Mouse (Mus musculus) c-Kit-negative CD71-positive TER-119-positive erythroid progenitor cells, embryonic 14.5 days (primary cell): ENCODE data around the gene Rnase2b.
A peak's percentile ranks its signal among the peaks of the same experiment; 100 is the strongest.
"Not testable (repeated sequence)": the region's sequence is repeated elsewhere in the genome, so short reads cannot be mapped to it uniquely, and the experiment has no call there.

ENCODE experiments used
- DNase-seq: peaks from one replicate; pipeline ENCODE4 v3.0.0-alpha.2; 2013; ENCODE audit warnings: low read depth, low spot score

The Rnase2b gene

DNA sequence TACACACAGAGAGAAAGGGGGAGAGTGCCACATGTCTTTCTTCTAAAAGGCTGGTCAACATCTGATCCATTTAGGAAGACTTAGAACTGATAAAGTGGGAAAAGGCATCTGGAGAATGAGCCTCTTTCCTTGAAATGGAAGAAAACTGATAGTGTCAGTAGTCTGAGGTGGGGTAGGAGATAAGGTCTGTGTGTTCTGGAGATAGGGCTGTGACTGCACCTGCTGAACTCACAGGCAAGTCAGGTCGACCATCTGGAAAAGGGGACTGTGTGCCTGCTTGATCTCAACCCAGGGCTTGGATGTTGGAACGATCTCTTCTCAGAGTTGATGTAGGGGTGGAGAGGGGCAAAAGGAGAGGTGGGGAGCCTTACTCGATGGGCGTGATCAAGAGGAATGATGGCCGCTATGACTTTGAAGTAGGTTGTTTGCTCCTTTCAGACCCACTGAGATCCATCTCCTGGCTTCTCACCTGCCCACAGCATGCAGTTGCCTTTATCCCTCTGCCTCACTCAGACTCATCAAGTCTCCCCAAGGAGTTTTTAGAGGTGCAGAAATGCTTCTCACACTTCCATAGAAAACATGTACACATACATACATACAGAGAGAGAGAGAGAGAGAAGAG, 9.7 kb upstream of the Rnase2b start:
- DNase-seq, result peak; percentile 33

DNA sequence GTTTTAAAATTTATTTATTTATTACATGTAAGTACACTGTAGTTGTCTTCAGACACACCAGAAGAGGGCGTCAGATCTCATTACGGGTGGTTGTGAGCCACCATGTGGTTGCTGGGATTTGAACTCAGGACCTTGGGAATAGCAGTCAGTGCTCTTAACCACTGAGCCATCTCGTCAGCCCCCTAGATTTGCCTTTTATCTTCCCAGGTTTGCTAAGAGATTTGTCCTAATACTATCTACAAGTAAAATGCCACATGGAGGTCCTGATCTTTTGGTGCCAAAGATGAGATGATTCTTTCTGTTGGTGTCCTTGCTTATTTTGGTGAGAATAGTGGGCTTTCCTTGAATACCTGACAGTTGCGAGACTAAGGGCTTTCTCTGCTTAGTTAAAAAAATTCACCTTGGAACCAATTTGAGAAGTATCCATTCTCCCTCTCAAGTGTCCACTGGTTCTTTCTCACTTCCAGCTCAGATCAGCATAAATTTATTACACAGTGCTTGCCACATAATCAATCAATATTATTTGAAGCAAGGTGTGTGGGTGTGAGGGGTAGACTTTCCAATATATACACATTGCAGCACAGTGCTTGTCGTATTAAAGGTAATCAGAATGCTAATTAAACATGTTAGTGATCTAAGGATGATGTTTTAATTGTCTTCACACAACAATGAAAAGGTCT, 5.9 kb upstream of the Rnase2b start:
- DNase-seq, result no peak

DNA sequence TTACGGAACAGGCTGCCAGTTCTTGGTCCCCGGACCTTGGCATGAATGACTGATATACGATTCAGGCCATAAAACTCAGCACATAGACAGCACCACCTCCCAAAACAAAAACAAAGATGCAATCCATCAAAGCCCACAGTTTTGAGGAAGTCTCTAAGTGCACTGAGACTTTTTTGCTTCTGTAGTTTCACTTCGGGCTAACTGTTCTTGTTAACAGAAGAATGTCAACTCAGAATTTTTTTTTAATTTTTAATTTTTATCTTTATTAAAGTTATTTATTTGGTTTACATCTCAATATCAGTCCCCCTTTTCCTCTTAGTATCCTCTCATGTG, 5.4 kb upstream of the Rnase2b start:
- no peak for DNase-seq

DNA sequence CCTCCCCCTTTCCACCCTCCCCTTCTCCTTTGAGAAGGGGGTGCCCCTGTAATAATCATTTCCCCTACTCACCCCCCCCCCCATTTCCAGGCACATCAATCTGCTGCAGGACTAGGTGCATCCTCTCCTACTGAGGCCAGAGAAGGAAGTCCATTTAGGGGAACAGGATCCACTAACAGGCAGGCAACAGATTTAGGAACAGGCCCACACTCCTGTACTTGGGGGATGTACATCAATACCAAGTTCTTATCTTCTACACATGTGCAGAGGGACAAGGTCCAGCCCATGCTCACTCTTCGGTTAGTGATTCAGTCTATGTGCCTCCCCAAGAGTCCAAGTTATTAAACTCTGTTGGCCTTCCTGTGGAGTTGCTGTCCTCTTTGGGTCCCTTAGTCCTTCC, 5.0 kb upstream of the Rnase2b start:
- DNase-seq, result no peak

DNA sequence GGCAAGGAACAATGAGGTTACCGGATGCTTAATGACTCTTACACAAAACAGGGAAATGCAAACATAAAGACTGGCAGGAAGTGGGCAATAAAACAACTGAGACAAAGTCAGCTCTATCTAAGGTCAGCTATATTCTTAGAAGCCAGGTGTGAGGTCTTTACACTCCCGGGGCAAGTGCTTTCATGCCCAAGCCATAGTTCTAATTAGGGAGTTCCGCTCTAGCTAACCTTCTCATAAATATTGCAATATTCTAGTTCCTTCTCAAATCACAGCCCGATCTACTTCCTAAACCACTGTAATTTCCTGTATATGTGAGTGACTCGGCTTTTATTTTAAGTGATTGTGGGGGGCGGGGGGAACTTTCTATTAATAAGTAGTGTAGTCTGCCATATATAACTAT, 1.3 kb downstream of the Rnase2b start:
- DNase-seq, result not testable (repeated sequence)

DNA sequence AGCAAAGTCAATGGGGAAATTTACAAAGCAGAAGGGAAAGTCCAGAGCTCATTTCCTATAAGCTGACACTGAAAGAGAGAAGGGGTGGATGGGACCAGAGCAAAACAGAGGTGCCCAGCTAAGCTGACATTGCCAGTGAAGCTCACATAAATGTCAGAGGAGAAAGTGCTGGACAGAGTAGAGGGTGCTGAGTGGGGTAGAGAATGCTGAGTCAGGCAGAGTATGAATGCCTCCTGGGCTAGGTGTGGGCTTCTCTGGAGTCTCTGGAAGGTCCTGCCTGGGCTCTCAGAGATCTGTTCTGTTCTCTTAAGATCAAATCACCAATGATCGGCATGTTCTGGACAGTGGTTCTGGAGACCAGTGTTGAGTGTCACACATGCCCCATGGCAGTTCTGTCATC, 3.4 kb downstream of the Rnase2b start:
- no peak for DNase-seq

DNA sequence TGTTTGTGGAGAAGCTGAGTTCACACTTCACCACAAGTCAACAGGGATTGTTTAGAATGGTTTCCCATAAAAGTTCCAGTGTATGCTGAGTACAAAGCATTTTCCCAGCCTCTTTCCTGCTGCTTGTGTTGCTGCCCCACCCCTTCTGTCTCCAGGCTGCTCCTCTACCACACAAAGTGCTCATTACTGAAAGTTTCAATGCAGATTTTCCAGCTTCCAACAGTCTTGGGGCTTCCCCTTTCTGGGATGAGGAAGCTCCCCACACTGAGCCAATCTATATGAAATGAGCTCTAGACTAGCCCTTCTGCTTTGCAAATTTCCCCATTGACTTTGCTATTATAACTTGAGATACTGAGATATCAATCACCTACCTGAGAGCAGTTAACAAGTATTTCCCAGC, 4.0 kb downstream of the Rnase2b start:
- no peak for DNase-seq

DNA sequence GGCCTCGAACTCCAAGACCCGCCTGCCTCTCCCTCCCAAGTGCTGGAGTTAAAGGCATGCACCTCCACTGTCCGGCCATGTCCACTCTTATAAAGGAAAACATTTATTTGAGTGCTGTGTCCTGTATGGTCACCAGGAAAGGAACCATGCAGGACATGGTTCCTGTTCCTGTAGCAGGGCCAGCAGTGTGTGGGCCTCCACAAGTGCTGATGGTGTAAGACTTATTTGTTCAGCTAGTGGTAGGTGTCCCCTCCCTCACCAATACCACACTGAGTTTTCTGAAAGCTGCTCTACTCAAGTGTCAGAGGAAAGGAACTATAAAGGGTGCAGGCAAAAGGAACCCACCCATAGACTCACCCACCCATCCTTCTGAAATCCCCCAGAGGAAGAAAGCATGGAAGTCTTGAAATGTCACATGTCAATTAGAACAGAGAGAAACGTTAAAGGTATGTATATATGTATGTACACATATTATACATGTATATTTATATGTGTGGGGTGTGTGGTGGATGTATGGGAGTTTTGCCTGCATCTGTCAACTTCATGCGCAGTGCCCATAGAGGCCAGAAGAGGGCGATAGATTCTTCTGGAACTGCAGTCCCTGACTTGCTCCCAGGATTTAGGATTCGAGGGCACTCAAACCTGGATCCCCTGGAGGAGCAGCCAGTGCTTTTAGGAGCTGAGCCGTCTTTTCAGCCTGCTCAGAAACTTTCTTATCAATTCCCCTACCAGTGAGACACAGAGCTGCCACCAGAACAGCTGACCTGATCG, 10.2 kb downstream of the Rnase2b start:
- DNase-seq, result not testable (repeated sequence)

DNA sequence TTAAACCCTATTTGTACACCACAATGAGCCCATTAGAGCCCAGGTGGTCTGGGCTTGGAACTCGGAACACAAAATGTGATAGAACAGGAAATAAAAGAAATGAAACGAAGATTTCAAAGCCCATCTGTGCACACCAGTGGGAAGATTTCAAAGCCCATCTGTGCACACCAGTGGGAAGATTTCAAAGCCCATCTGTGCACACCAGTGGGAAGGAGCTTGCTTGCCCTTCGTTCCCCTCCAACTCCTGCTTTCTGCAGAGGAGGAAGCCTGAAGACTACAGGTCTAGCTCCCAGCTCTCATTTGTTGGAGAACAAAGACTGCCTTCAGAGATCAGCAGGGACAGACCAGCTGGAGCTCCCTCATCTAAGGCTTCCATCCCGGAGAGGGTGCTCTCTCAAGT, 10.9 kb downstream of the Rnase2b start:
- DNase-seq, result not testable (repeated sequence)

DNA sequence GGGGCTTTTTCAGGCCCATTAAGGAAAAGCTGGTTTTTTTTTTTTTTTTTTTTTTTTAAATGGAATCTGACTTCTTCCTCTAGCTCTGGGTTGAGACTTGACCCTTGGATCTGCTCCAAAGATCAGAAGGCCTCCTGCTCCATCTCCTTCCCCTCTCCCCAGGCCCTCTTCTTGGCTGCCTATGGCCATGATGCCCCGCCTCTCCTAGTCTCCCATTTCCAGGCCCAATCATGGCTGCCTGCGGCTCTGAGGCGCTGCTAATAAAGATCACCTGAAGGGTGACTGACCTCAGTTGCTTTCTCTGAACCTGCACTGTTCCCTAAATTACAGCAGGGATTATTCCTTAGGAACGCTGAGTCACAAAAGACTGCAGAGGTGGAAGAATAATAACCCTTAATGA, 11.8 kb downstream of the Rnase2b start:
- no peak for DNase-seq

DNA sequence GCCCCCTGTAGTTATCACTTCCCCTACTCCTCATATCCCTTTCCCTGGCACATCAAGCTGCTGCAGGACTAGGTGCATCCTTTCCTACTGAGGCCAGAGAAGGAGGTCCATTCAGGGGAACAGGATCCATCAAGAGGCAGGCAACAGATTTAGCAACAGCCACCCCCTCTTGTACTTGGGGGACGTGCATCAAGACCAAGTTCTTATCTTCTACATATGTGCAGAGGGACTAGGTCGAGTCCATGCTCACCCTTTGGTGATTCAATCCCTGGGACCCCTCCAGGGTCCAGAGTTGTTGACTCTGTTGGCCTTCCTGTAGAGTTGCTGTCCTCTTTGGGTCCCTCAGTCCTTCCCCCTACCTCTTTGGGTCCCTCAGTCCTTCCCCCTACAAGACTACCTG, 19.0 kb downstream of the Rnase2b start:
- not testable (repeated sequence) for DNase-seq

DNA sequence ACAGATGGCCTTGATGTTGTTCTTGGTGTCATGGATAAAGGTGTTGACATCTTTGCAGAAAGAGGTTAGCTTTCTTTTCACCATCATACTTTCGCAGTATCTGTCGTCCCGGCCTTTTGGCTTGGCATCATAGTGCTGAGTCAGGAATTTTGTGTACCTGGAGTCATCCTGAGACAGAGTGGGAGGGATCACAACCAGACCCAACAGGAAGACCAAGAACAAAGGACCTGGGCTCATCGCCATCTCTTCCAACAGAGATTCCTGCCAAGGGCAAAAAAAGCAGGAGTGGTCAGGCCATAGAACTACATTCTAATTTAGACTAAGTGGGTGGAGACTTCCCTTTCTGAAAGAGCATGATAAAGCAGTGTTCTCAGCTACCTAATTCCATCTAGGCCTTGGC, 33.6 kb downstream of the Rnase2b start:
- DNase-seq, result no peak

DNA sequence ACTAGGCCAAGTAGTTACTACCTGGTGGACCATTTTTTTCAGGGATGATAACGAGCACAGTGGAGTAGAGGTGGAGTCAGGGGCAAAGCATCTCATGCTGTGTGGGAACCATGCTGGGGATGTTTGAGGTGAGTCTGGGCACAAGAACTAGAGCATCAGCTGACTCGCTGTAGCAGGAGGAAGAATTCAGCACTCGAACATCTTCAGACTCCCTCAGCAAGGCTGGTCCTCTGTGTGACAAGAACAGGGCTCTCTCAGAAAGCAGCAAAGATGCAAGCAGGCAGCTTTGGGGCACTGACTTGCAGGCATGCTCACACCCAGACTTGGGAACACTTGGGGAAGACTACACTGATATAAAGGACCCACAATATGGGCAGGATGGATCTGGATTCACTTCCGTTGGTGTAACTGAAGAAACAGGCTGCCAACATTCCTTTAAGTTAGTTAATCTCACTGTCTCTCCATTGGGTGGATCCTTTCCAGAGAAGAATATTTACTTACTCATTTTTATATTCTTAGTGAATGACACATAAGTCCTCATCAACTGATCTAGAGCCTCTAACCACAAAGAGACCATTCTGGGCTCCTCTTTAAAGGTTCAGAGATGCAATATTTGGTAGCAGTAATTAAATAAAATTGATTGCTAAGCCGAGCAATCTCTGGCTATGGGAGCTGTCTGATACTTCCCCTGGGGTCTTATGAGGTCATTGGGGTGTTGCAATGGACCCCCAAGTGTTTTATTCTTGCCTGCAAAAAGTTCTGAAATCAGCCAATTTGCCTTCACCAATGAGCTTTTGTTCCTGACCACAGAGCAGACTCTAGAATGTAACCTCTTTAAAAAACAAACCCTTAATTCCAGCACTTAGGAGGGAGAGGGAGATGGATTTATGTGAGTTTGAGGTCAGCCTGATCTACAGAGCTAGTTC, 37.3 kb downstream of the Rnase2b start, which contains the start of gene Ang2:
TSS of gene Ang2 (minus strand) at position 51 of the 926 bp plus-strand sequence.
- no peak for DNase-seq

DNA sequence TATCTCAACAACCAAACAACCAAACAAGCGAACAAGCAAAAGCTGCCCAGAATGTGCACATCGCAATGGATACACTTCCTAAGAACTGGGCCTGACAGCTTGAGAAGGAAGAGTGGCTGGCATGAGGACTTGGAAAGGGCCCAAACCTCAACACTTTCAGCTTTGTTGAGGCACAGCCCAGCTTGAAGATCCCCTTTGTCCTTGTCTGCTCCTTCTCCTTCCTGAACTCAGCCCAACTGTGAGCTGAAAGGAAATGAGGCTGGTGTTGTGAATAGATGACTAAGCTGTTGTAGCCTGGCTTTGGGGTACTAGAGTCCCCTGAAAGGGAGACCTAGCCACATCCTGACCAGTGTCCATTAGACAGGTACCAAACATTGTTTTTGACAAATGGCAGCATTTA, 38.0 kb downstream of the Rnase2b start:
- DNase-seq, result no peak

DNA sequence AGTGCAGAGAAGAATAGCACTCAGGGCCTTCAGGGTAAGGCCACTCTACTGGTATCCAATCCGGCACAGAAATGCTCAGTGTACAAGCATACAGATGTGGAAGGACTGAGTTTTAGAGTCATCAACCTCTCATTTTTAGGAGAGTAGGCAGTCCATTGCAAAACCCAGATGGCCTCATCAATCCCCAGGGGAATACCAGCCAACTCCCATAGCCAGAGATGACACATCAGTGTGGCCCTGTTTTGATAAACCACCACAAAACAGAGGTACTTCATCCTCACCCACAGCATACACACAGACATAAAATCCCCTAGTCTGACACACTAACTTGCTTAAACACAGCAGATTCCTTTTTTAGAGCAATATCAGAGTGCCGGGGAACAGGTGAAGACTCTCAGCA, 38.4 kb downstream of the Rnase2b start:
- no peak for DNase-seq

DNA sequence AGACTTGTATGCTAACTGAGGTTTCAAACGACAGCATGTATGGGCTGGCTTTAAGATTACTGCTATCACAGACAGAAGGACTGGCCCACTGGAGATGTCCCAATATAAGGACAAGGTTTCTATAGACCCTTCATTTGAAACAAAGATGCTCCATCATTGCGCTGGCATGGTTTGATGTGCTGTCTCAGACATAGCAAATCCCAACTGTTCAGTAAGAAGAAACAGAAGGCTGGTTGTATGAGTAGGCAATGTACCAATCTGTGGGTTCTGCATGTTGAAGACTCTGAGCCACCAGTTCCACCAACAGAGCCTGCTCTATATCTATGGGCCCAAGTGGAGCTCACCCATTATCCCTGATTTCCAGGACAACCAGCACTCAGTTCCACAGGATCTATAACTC, 41.1 kb downstream of the Rnase2b start, which contains the start of gene Ear14:
TSS of gene Ear14 (plus strand) at position 277 of the 400 bp plus-strand sequence.
- no peak for DNase-seq
